Mouse (Mus musculus) mouse embryonic stem cell (cell line): ENCODE measurements around the gene Ttc39a.

ENCODE experiments used
- in situ Hi-C, 2 experiments: fragments of 300-500 bp; cut with MboI; formaldehyde crosslinking; loops; 1 replicate in 1 of 2; 3 replicates in 1 of 2; pipeline ENCODE4 v1.14.3; 2019 to 2020; ENCODE audit warnings: low sequenced_read_pairs in 2 of 2, low pct_unique_long_range_greater_than_20kb in 1 of 2, mixed read lengths in 1 of 2; ENCODE audit not compliant: unreplicated experiment in 1 of 2

Ttc39a gene

GRCm38 (mm10) chr4:109444471-109444870 lies 38.0 kb downstream of the Ttc39a start:
- in situ Hi-C loops: no loop called here

- in situ Hi-C loops: no loop called here
These were observed 38.5 kb downstream of the Ttc39a start for GRCm38 (mm10) chr4:109444951-109445350.

DNA sequence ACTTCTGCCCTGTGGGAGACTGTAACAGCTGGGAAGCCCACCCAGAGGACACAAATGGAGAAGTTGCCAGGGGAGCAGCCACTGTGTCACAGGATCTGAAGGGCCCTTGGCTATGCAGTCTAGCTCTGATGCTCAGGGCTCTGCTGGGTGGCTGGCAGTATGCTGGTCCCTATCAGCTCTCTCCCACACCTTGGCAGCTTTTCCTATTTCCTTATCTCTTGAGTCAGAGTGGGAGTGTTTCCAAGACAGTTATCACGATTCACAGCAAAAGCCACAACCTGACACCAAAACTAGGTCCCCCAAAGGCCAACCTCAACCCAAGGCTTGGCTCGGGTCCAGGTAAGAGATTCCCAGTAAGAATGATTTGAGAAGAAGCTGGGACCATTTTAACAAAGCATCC lies 39.0 kb downstream of the Ttc39a start:
- in situ Hi-C loops: no loop called here

GRCm38 (mm10) chr4:109445956-109446355 lies 39.5 kb downstream of the Ttc39a start:
- in situ Hi-C loops: no loop called here

DNA sequence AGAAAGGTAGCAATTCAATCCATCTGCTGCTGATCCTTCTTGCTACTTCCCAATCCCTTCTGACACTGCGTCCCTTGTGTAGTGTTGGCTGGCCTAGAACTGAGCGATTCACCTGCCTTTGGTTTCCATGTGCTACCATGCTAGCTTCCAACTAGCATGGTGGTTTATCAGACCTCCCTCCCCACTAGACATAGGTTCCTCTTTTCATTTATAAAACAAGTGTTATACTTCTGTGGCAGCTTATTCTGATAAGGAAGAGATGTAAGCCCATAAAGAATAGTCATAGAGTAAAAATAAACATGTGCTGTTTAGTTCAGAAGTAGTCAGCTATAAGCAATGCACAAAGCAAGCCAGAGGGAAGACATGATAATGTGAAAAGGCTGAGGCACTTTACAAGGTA lies 42.1 kb downstream of the Ttc39a start:
- in situ Hi-C loops: no loop called here

DNA sequence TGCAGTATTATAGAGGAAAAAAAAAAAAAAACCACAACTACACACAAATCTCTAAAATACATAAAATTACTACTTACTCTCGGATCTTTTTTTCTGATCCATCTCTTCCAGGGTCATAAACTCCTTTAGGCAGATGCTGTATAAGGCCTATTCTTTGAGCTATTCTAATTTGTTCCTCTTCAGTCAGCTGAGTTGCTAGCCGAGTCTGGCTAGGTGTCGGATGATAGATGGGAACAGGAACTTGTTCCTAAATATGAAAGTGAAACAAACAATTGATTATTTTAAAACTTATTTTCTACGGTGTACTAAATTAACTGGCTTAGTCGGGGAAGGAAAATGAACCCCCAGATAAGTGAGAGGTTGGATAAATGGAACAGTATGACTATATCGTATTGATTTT lies 50.4 kb downstream of the Ttc39a start:
- in situ Hi-C loops: no loop called here

GRCm38 (mm10) chr4:109460421-109461179 lies 54.2 kb downstream of the Ttc39a start:
- in situ Hi-C loops: no loop called here

GRCm38 (mm10) chr4:109463892-109464291 lies 57.5 kb downstream of the Ttc39a start:
- in situ Hi-C loops: no loop called here

- in situ Hi-C loops: no loop called here
These were observed 61.3 kb downstream of the Ttc39a start for GRCm38 (mm10) chr4:109467687-109468086.

GRCm38 (mm10) chr4:109471606-109472005 lies 65.2 kb downstream of the Ttc39a start:
- in situ Hi-C loops: no loop called here

GRCm38 (mm10) chr4:109472566-109472965 lies 66.1 kb downstream of the Ttc39a start:
- in situ Hi-C loops: no loop called here

- in situ Hi-C loops: no loop called here
These were observed 68.7 kb downstream of the Ttc39a start for GRCm38 (mm10) chr4:109475078-109475477.

GRCm38 (mm10) chr4:109475577-109476553 lies 69.4 kb downstream of the Ttc39a start:
- in situ Hi-C loops: no loop called here

- in situ Hi-C loops: no loop called here
These were observed 70.2 kb downstream of the Ttc39a start for GRCm38 (mm10) chr4:109476554-109477014.

GRCm38 (mm10) chr4:109477454-109477853 lies 71.0 kb downstream of the Ttc39a start:
- in situ Hi-C loops: no loop called here

DNA sequence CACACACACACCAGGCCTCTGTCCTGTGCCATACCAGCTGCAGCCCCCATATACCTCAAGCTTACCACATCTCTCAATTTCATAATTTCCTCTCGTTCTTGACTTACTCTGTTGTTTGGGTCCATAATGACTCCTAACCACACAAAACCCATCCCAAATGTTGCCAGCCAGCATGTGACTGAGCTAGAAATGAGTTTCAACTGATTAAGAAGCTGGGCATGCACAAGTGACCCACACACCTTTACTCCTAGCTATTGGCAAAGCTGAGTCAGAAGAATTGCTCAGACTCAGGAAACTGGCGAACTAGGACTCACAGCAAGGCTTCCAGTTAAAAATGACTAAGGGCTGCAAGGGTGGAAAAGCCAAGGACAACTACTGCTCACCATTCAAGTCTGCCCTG lies 75.0 kb downstream of the Ttc39a start:
- in situ Hi-C loops: no loop called here

- in situ Hi-C loops: no loop called here
These were observed 76.3 kb downstream of the Ttc39a start for GRCm38 (mm10) chr4:109482701-109483100.

GRCm38 (mm10) chr4:109484621-109485020 lies 78.2 kb downstream of the Ttc39a start, which contains the start of gene Rnf11:
TSS of gene Rnf11 (minus strand) at chr4:109484728.
- in situ Hi-C loops: no loop called here

DNA sequence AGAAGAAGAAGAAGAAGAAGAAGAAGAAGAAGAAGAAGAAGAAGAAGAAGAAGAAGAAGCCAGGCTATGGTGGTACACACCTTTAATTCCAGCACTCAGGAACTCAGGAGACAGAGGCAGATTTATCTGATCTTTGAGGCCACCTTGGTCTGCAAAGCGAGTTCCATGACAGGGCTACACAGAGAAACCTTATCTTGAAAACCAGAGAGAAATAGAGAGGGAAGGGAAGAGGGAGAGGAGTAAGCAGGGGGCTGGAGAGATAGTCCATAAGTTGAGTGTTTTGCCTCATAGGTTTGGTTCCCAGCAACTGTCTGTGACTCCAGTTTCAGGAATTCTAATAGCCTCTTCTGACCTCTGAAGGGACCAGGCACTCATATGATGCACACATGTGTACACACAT lies 82.4 kb downstream of the Ttc39a start:
- in situ Hi-C loops: no loop called here
